Mouse (Mus musculus): Measurements from ENCODE around the gene Kalrn.

- TF ChIP-seq TAL1 (IDR thresholded peaks at IDR 0.05; ENCODE audit: low read length): no peak
- no peak for TF ChIP-seq GATA1 (IDR thresholded peaks at IDR 0.05; ENCODE audit: low read length)
Measured at GRCm38 (mm10) chr16:34159576-34159975, 413.8 kb downstream of the Kalrn start.
